ENCODE assay signal across 15 mouse cellular contexts in genomic region chr9:120820892-120821291, GRCm38 (mm10).
"Had no signal": no experiment of that assay in that cellular context is flagged by ENCODE, and none has a peak within 500 bp of the region (broad histone marks: within the 10 kb centered on the region; RNA-seq: fewer than 3 reads in every experiment).

No protein-coding gene starts in this region.

- H3K27ac ChIP-seq: neural tube, embryonic 15.5 days; stomach, embryonic 15.5 days; stomach, postnatal 0 days had no signal

- DNase-seq: retina, postnatal 1 day; right cerebral cortex, adult 18-20 months; right cerebral cortex, postnatal 14 days; right cerebral cortex, postnatal 25 days; right cerebral cortex, postnatal 4 days; spleen, adult 18-20 months; thymus, adult 18-20 months; thymus, adult 2 months; thymus, postnatal 14 days; thymus, postnatal 25 days; thymus, postnatal 36 days; thymus, postnatal 4 days had no signal

- H3K4me3 ChIP-seq: neural tube, embryonic 15.5 days; stomach, embryonic 15.5 days had no signal

- H3K36me3 ChIP-seq: neural tube, embryonic 15.5 days; stomach, embryonic 15.5 days had no signal

- H3K4me2 ChIP-seq: neural tube, embryonic 15.5 days; stomach, embryonic 15.5 days had no signal

- H3K9ac ChIP-seq: neural tube, embryonic 15.5 days; stomach, embryonic 15.5 days had no signal

- H3K9me3 ChIP-seq: neural tube, embryonic 15.5 days; stomach, embryonic 15.5 days had no signal

- H3K27me3 ChIP-seq: neural tube, embryonic 15.5 days; stomach, embryonic 15.5 days had no signal

- H3K4me1 ChIP-seq: stomach, embryonic 15.5 days had no signal
